Mouse (Mus musculus): ENCODE measurements around the gene Htr1f. TPM values are rescaled to one million over a fixed set of nuclear protein-coding genes. Genes with fewer than 3 reads are reported as not detected.
A peak's percentile ranks its signal among the peaks of the same experiment; 100 is the strongest.

The Htr1f gene
- polyA plus RNA-seq, 1 experiment, result not detected

- no peaks in the 10 kb centered on the region for H3K27me3 ChIP-seq (ENCODE audit: control insufficient read depth, insufficient read depth, insufficient read length)
- TF ChIP-seq MYOD1 (IDR thresholded peaks at IDR 0.05; ENCODE audit: control insufficient read depth, insufficient read length, low read depth) (no peak), CTCF (IDR thresholded peaks at IDR 0.05; ENCODE audit: control insufficient read depth, insufficient read depth, insufficient read length) (no peak), MAX (IDR thresholded peaks at IDR 0.05) (no peak), CEBPB (IDR thresholded peaks at IDR 0.05; ENCODE audit: low read depth) (peak; percentile 83), USF1 (IDR thresholded peaks at IDR 0.05; ENCODE audit: low read depth) (peak; percentile 85), FOSL1 (IDR thresholded peaks at IDR 0.05; ENCODE audit: insufficient read depth, low read length, poor library complexity, severe bottlenecking) (no peak), MYOG (IDR thresholded peaks at IDR 0.05; ENCODE audit: control insufficient read depth, extremely low read depth, insufficient read length) (no peak)
- H3K79me3 ChIP-seq (ENCODE audit: low read depth), result no peaks in the 10 kb centered on the region
- H3K36me3 ChIP-seq (ENCODE audit: control insufficient read depth, insufficient read depth), result no peaks in the 10 kb centered on the region
- no peak overlapping the region for H3K4me3 ChIP-seq (ENCODE audit: insufficient read depth, poor library complexity, severe bottlenecking)
- H3ac ChIP-seq (ENCODE audit: control insufficient read depth, insufficient read length, low read depth), result no peak overlapping the region
- H3K79me2 ChIP-seq (ENCODE audit: control insufficient read depth, insufficient read depth), result no peaks in the 10 kb centered on the region
Observed at GRCm38 (mm10) chr16:64989279-64989800, 116.3 kb downstream of the Htr1f start.

GRCm38 (mm10) chr16:64987564-64987963 lies 118.1 kb downstream of the Htr1f start:
- Histone ChIP-seq H3ac (ENCODE audit: control insufficient read depth, insufficient read length, low read depth) (no peak overlapping the region), H3K27me3 (ENCODE audit: control insufficient read depth, insufficient read depth, insufficient read length) (no peaks in the 10 kb centered on the region)
- TF ChIP-seq MAX (IDR thresholded peaks at IDR 0.05), result no peak
- no peak for TF ChIP-seq CEBPB (IDR thresholded peaks at IDR 0.05; ENCODE audit: low read depth)
- no peak for TF ChIP-seq CTCF (IDR thresholded peaks at IDR 0.05; ENCODE audit: control insufficient read depth, insufficient read depth, insufficient read length)
- no peak for TF ChIP-seq USF1 (IDR thresholded peaks at IDR 0.05; ENCODE audit: low read depth)
- no peak for TF ChIP-seq MYOG (IDR thresholded peaks at IDR 0.05; ENCODE audit: control insufficient read depth, extremely low read depth, insufficient read length)
- no peak for TF ChIP-seq MYOD1 (IDR thresholded peaks at IDR 0.05; ENCODE audit: control insufficient read depth, insufficient read length, low read depth)
- TF ChIP-seq FOSL1 (IDR thresholded peaks at IDR 0.05; ENCODE audit: insufficient read depth, low read length, poor library complexity, severe bottlenecking), result no peak

GRCm38 (mm10) chr16:64987049-64987448 lies 118.6 kb downstream of the Htr1f start:
- Histone ChIP-seq H3K79me2 (ENCODE audit: control insufficient read depth, insufficient read depth) (no peaks in the 10 kb centered on the region), H3K36me3 (ENCODE audit: control insufficient read depth, insufficient read depth) (no peaks in the 10 kb centered on the region), H3K79me3 (ENCODE audit: low read depth) (no peaks in the 10 kb centered on the region), H3K4me3 (ENCODE audit: insufficient read depth, poor library complexity, severe bottlenecking) (no peak overlapping the region), H3K27me3 (ENCODE audit: control insufficient read depth, insufficient read depth, insufficient read length) (no peaks in the 10 kb centered on the region), H3ac (ENCODE audit: control insufficient read depth, insufficient read length, low read depth) (no peak overlapping the region)
- no peak for TF ChIP-seq USF1 (IDR thresholded peaks at IDR 0.05; ENCODE audit: low read depth)

More at GRCm38 (mm10) chr16:64987564-64987963, 118.1 kb downstream of the Htr1f start:
- no peaks in the 10 kb centered on the region for H3K36me3 ChIP-seq (ENCODE audit: control insufficient read depth, insufficient read depth)
- no peaks in the 10 kb centered on the region for H3K79me2 ChIP-seq (ENCODE audit: control insufficient read depth, insufficient read depth)
- H3K4me3 ChIP-seq (ENCODE audit: insufficient read depth, poor library complexity, severe bottlenecking), result no peak overlapping the region
- no peaks in the 10 kb centered on the region for H3K79me3 ChIP-seq (ENCODE audit: low read depth)

- no peak for TF ChIP-seq MYOG (IDR thresholded peaks at IDR 0.05; ENCODE audit: control insufficient read depth, extremely low read depth, insufficient read length)
- no peak for TF ChIP-seq CTCF (IDR thresholded peaks at IDR 0.05; ENCODE audit: control insufficient read depth, insufficient read depth, insufficient read length)
- TF ChIP-seq CEBPB (IDR thresholded peaks at IDR 0.05; ENCODE audit: low read depth), result no peak
- TF ChIP-seq FOSL1 (IDR thresholded peaks at IDR 0.05; ENCODE audit: insufficient read depth, low read length, poor library complexity, severe bottlenecking), result no peak
- no peak for TF ChIP-seq MYOD1 (IDR thresholded peaks at IDR 0.05; ENCODE audit: control insufficient read depth, insufficient read length, low read depth)
- no peaks in the 10 kb centered on the region for H3K79me2 ChIP-seq (ENCODE audit: control insufficient read depth, insufficient read depth)
- no peak overlapping the region for H3K4me3 ChIP-seq (ENCODE audit: insufficient read depth, poor library complexity, severe bottlenecking)
- H3K79me3 ChIP-seq (ENCODE audit: low read depth), result no peaks in the 10 kb centered on the region
- H3K36me3 ChIP-seq (ENCODE audit: control insufficient read depth, insufficient read depth), result no peaks in the 10 kb centered on the region
- H3ac ChIP-seq (ENCODE audit: control insufficient read depth, insufficient read length, low read depth), result no peak overlapping the region
- H3K27me3 ChIP-seq (ENCODE audit: control insufficient read depth, insufficient read depth, insufficient read length), result no peaks in the 10 kb centered on the region
Observed at GRCm38 (mm10) chr16:64974636-64975035, 131.0 kb downstream of the Htr1f start.

- Histone ChIP-seq H3K27me3 (ENCODE audit: control insufficient read depth, insufficient read depth, insufficient read length) (no peaks in the 10 kb centered on the region), H3K79me3 (ENCODE audit: low read depth) (no peaks in the 10 kb centered on the region), H3K36me3 (ENCODE audit: control insufficient read depth, insufficient read depth) (no peaks in the 10 kb centered on the region), H3ac (ENCODE audit: control insufficient read depth, insufficient read length, low read depth) (no peak overlapping the region), H3K79me2 (ENCODE audit: control insufficient read depth, insufficient read depth) (no peaks in the 10 kb centered on the region), H3K4me3 (ENCODE audit: insufficient read depth, poor library complexity, severe bottlenecking) (no peak overlapping the region)
- no peak for TF ChIP-seq MYOD1 (IDR thresholded peaks at IDR 0.05; ENCODE audit: control insufficient read depth, insufficient read length, low read depth)
- no peak for TF ChIP-seq FOSL1 (IDR thresholded peaks at IDR 0.05; ENCODE audit: insufficient read depth, low read length, poor library complexity, severe bottlenecking)
- TF ChIP-seq MAX (IDR thresholded peaks at IDR 0.05), result no peak
Observed at GRCm38 (mm10) chr16:64973533-64974305, 131.9 kb downstream of the Htr1f start.

- H3K79me3 ChIP-seq (ENCODE audit: low read depth), result no peaks in the 10 kb centered on the region
- no peak overlapping the region for H3K4me3 ChIP-seq (ENCODE audit: insufficient read depth, poor library complexity, severe bottlenecking)
- no peak for TF ChIP-seq USF1 (IDR thresholded peaks at IDR 0.05; ENCODE audit: low read depth)
- no peak for TF ChIP-seq FOSL1 (IDR thresholded peaks at IDR 0.05; ENCODE audit: insufficient read depth, low read length, poor library complexity, severe bottlenecking)
- no peak for TF ChIP-seq MAX (IDR thresholded peaks at IDR 0.05)
- TF ChIP-seq MYOD1 (IDR thresholded peaks at IDR 0.05; ENCODE audit: control insufficient read depth, insufficient read length, low read depth), result no peak
- no peak for TF ChIP-seq CTCF (IDR thresholded peaks at IDR 0.05; ENCODE audit: control insufficient read depth, insufficient read depth, insufficient read length)
- TF ChIP-seq CEBPB (IDR thresholded peaks at IDR 0.05; ENCODE audit: low read depth), result no peak
- TF ChIP-seq MYOG (IDR thresholded peaks at IDR 0.05; ENCODE audit: control insufficient read depth, extremely low read depth, insufficient read length), result no peak
- H3ac ChIP-seq (ENCODE audit: control insufficient read depth, insufficient read length, low read depth), result no peak overlapping the region
- H3K27me3 ChIP-seq (ENCODE audit: control insufficient read depth, insufficient read depth, insufficient read length), result no peaks in the 10 kb centered on the region
- H3K79me2 ChIP-seq (ENCODE audit: control insufficient read depth, insufficient read depth), result no peaks in the 10 kb centered on the region
- H3K36me3 ChIP-seq (ENCODE audit: control insufficient read depth, insufficient read depth), result no peaks in the 10 kb centered on the region
Observed at GRCm38 (mm10) chr16:64961690-64962089, 144.0 kb downstream of the Htr1f start.

Measured in C2C12 (cell line).